Mouse (Mus musculus) A20 (cell line): ENCODE measurements around the gene Ccdc13.

Experiments
- DNase-seq: peaks from one replicate; pipeline ENCODE4 v3.0.0-alpha.2; 2011; ENCODE audit warnings: low read depth, low spot score

The Ccdc13 gene

GRCm38 (mm10) chr9:121846526-121847118 lies 7.4 kb upstream of the Ccdc13 start:
- peak; percentile 62 for DNase-seq

- no peak for DNase-seq
These were observed 3.7 kb upstream of the Ccdc13 start for GRCm38 (mm10) chr9:121842914-121843313.

- no peak for DNase-seq
These were observed 333 bp upstream of the Ccdc13 start for GRCm38 (mm10) chr9:121839622-121839965.

GRCm38 (mm10) chr9:121838008-121838407 lies 1.3 kb downstream of the Ccdc13 start:
- DNase-seq = no peak

- no peak for DNase-seq
These were observed 5.4 kb downstream of the Ccdc13 start for GRCm38 (mm10) chr9:121833825-121834224.

- peak; percentile 77 for DNase-seq
These were observed 8.3 kb downstream of the Ccdc13 start for GRCm38 (mm10) chr9:121830956-121831293.

- DNase-seq = peak; percentile 50
These were observed 8.9 kb downstream of the Ccdc13 start for GRCm38 (mm10) chr9:121830243-121830955.

GRCm38 (mm10) chr9:121829270-121829992 lies 9.8 kb downstream of the Ccdc13 start:
- no peak for DNase-seq

GRCm38 (mm10) chr9:121828314-121828713 lies 10.9 kb downstream of the Ccdc13 start:
- DNase-seq = no peak

- DNase-seq = no peak
These were observed 12.9 kb downstream of the Ccdc13 start for GRCm38 (mm10) chr9:121826356-121826755.

- DNase-seq = no peak
These were observed 15.3 kb downstream of the Ccdc13 start for GRCm38 (mm10) chr9:121823991-121824390.

GRCm38 (mm10) chr9:121823051-121823450 lies 16.2 kb downstream of the Ccdc13 start:
- no peak for DNase-seq

GRCm38 (mm10) chr9:121822585-121822991 lies 16.7 kb downstream of the Ccdc13 start:
- DNase-seq = no peak

GRCm38 (mm10) chr9:121820765-121821164 lies 18.5 kb downstream of the Ccdc13 start:
- DNase-seq = no peak

GRCm38 (mm10) chr9:121819771-121820471 lies 19.3 kb downstream of the Ccdc13 start:
- DNase-seq = no peak

GRCm38 (mm10) chr9:121819073-121819770 lies 20.0 kb downstream of the Ccdc13 start:
- DNase-seq = peak; percentile 60

- DNase-seq = no peak
These were observed 24.1 kb downstream of the Ccdc13 start for GRCm38 (mm10) chr9:121815183-121815582.

GRCm38 (mm10) chr9:121810081-121810821 lies 29.0 kb downstream of the Ccdc13 start:
- DNase-seq = no peak

- no peak for DNase-seq
These were observed 30.8 kb downstream of the Ccdc13 start for GRCm38 (mm10) chr9:121808511-121808910.

- DNase-seq = no peak
These were observed 31.3 kb downstream of the Ccdc13 start for GRCm38 (mm10) chr9:121807947-121808346.

- DNase-seq = no peak
These were observed 31.7 kb downstream of the Ccdc13 start for GRCm38 (mm10) chr9:121807546-121807945.
